Mouse (Mus musculus) forebrain, embryonic 14.5 days (tissue): ENCODE results near the gene Grk3. TPM values are rescaled to one million over a fixed set of nuclear protein-coding genes. Genes with fewer than 3 reads are reported as not detected.

Experiments
- ATAC-seq: fragments of 200-750 bp; cut with Nextera tagmentation; 2 replicates; pipeline ENCODE4 v1.8.0; 2017; ENCODE audit warnings: mild to moderate bottlenecking, moderate library complexity
- DNase-seq: peaks from one replicate; pipeline ENCODE4 v3.0.0-alpha.2; 2015; ENCODE audit warnings: low spot score
- H3K27ac ChIP-seq: fragments of 300-500 bp; sonication (generic); 2 replicates; pipeline ENCODE4 v1.5.1; 2014; ENCODE audit warnings: low read depth, mild to moderate bottlenecking, control low read depth, low read length, moderate library complexity
- H3K27me3 ChIP-seq: fragments of 300-500 bp; sonication (generic); replicated peaks from 2 replicates; pipeline ENCODE4 v1.6.1; 2014; ENCODE audit warnings: low read length, control low read depth, mixed read lengths; ENCODE audit not compliant: control insufficient read depth, insufficient read depth
- H3K36me3 ChIP-seq: fragments of 300-500 bp; sonication (generic); 2 replicates; pipeline ENCODE4 v1.6.1; 2014; ENCODE audit warnings: low read length, control low read depth; ENCODE audit not compliant: control insufficient read depth, insufficient read depth
- H3K4me1 ChIP-seq: fragments of 300-500 bp; sonication (generic); 2 replicates; pipeline ENCODE4 v1.6.1; 2014; ENCODE audit warnings: antibody characterized with exemption, low read length, control low read depth; ENCODE audit not compliant: control insufficient read depth, insufficient read depth
- H3K4me2 ChIP-seq: fragments of 300-500 bp; sonication (generic); 2 replicates; pipeline ENCODE4 v1.6.1; 2014; ENCODE audit warnings: mild to moderate bottlenecking, control low read depth, low read length
- H3K4me3 ChIP-seq: fragments of 300-500 bp; sonication (generic); 2 replicates; pipeline ENCODE4 v1.5.1; 2014; ENCODE audit warnings: low read depth, low read length, control low read depth
- H3K9ac ChIP-seq: fragments of 300-500 bp; sonication (generic); 2 replicates; pipeline ENCODE4 v1.6.1; 2014; ENCODE audit warnings: mild to moderate bottlenecking, low read length, control low read depth, moderate library complexity
- H3K9me3 ChIP-seq: fragments of 300-500 bp; sonication (generic); replicated peaks from 2 replicates; pipeline ENCODE4 v1.6.1; 2016; ENCODE audit warnings: low read length, control low read depth, mixed read lengths; ENCODE audit not compliant: control insufficient read depth
- WGBS: fragments of 180-500 bp; shearing (Covaris S2); extraction: QIAGEN DNeasy Blood & Tissue Kit; methylation state at CpG from one replicate; pipeline ENCODE4 v1.1.7; 2014; 5-methylcytosine and 5-hydroxymethylcytosine counted together
- polyA plus RNA-seq: library from polyadenylated mRNA; unstranded; fragments of >200 nt; fragmentation: Nextera tagmentation; extraction: Ambion mirVana; gene quantifications from 2 replicates; pipeline ENCODE4 v1.2.1, GENCODE M21; 2014

The Grk3 gene
- polyA plus RNA-seq, 1 experiment from 2014 or later: 4.4 TPM

GRCm38 (mm10) chr5:112962166-112962565 is 53.4 kb downstream of the Grk3 start:
- DNase-seq (no peak), ATAC-seq (no peak)
- H3K27me3 ChIP-seq: no peaks in the 10 kb centered on the region
- H3K9me3 ChIP-seq: no peaks in the 10 kb centered on the region
- H3K9ac ChIP-seq: no peak overlapping the region
- WGBS: 83% methylated on average over 6 of the region's 6 CpGs
- no peak overlapping the region for H3K4me3 ChIP-seq
- H3K4me2 ChIP-seq: no peak overlapping the region
- no peaks in the 10 kb centered on the region for H3K36me3 ChIP-seq
- H3K27ac ChIP-seq: no peak overlapping the region
- H3K4me1 ChIP-seq: peaks cover 5% of the 10 kb centered on the region; the same call in 1 of the 2 replicates

- WGBS: 46% methylated on average over 3 of the region's 3 CpGs
These were observed 54.7 kb downstream of the Grk3 start for GRCm38 (mm10) chr5:112960911-112961310.

GRCm38 (mm10) chr5:112958293-112958692 is 57.3 kb downstream of the Grk3 start:
- Histone ChIP-seq H3K4me2 (no peak overlapping the region), H3K36me3 (0 out of 2 replicates have a peak, but pooled peaks cover 2% of the 10 kb centered on the region), H3K27ac (no peak overlapping the region), H3K9me3 (no peaks in the 10 kb centered on the region), H3K4me1 (no peaks in the 10 kb centered on the region), H3K27me3 (no peaks in the 10 kb centered on the region), H3K4me3 (no peak overlapping the region), H3K9ac (no peak overlapping the region)
- 80% methylated on average over 5 of the region's 5 CpGs for WGBS
- ATAC-seq: no peak
- DNase-seq: no peak

More at GRCm38 (mm10) chr5:112960911-112961310, 54.7 kb downstream of the Grk3 start:
- no peak for DNase-seq
- Histone ChIP-seq H3K27ac (no peak overlapping the region), H3K4me2 (no peak overlapping the region), H3K36me3 (no peaks in the 10 kb centered on the region), H3K4me1 (peaks cover 5% of the 10 kb centered on the region; the same call in 1 of the 2 replicates), H3K9me3 (no peaks in the 10 kb centered on the region), H3K9ac (no peak overlapping the region), H3K4me3 (no peak overlapping the region), H3K27me3 (no peaks in the 10 kb centered on the region)
- ATAC-seq: no peak

- ATAC-seq: no peak
- Histone ChIP-seq H3K27ac (no peak overlapping the region), H3K9ac (no peak overlapping the region), H3K27me3 (no peaks in the 10 kb centered on the region), H3K36me3 (0 out of 2 replicates have a peak, but pooled peaks cover 2% of the 10 kb centered on the region), H3K4me1 (no peaks in the 10 kb centered on the region), H3K9me3 (no peaks in the 10 kb centered on the region), H3K4me3 (no peak overlapping the region), H3K4me2 (no peak overlapping the region)
- 83% methylated on average over 12 of the region's 12 CpGs for whole genome bisulfite sequencing
- DNase-seq: no peak
These were observed 58.8 kb downstream of the Grk3 start for GRCm38 (mm10) chr5:112956841-112957240.

GRCm38 (mm10) chr5:112956368-112956767 is 59.2 kb downstream of the Grk3 start:
- Histone ChIP-seq H3K4me3 (no peak overlapping the region), H3K4me2 (no peak overlapping the region), H3K27ac (no peak overlapping the region), H3K27me3 (no peaks in the 10 kb centered on the region), H3K9me3 (no peaks in the 10 kb centered on the region), H3K36me3 (0 out of 2 replicates have a peak, but pooled peaks cover 2% of the 10 kb centered on the region), H3K9ac (no peak overlapping the region), H3K4me1 (no peaks in the 10 kb centered on the region)
- 93% methylated on average over 8 of the region's 8 CpGs for WGBS
- DNase-seq (no peak), ATAC-seq (no peak)

GRCm38 (mm10) chr5:112950847-112951246 is 64.7 kb downstream of the Grk3 start:
- 0 out of 2 replicates have a peak, but pooled peaks cover 2% of the 10 kb centered on the region for H3K36me3 ChIP-seq
- no peaks in the 10 kb centered on the region for H3K9me3 ChIP-seq
- ATAC-seq: no peak
- H3K4me2 ChIP-seq: no peak overlapping the region
- no peaks in the 10 kb centered on the region for H3K27me3 ChIP-seq
- no peak overlapping the region for H3K4me3 ChIP-seq
- no peak overlapping the region for H3K27ac ChIP-seq
- WGBS: 79% methylated on average over 3 of the region's 3 CpGs
- DNase-seq: no peak
- no peak overlapping the region for H3K9ac ChIP-seq
- no peaks in the 10 kb centered on the region for H3K4me1 ChIP-seq

- Histone ChIP-seq H3K4me2 (no peak overlapping the region), H3K9me3 (no peaks in the 10 kb centered on the region), H3K9ac (no peak overlapping the region), H3K36me3 (no peaks in the 10 kb centered on the region), H3K27me3 (no peaks in the 10 kb centered on the region), H3K4me3 (no peak overlapping the region), H3K4me1 (peaks cover 8% of the 10 kb centered on the region; the same call in 1 of the 2 replicates), H3K27ac (no peak overlapping the region)
- 87% methylated on average over 7 of the region's 7 CpGs for WGBS
- DNase-seq: no peak
- no peak for ATAC-seq
These were observed 69.7 kb downstream of the Grk3 start for GRCm38 (mm10) chr5:112945925-112946324.

GRCm38 (mm10) chr5:112942244-112942643 is 73.3 kb downstream of the Grk3 start:
- no peak overlapping the region for H3K4me2 ChIP-seq
- ATAC-seq (peak; percentile 84), DNase-seq (peak; percentile 72)
- 11% methylated on average over 7 of the region's 7 CpGs for WGBS
- no peaks in the 10 kb centered on the region for H3K9me3 ChIP-seq
- H3K36me3 ChIP-seq: no peaks in the 10 kb centered on the region
- H3K4me3 ChIP-seq: no peak overlapping the region
- 0 out of 2 replicates have a peak overlapping the region, but pooled peaks have one; percentile 3 for H3K27ac ChIP-seq
- H3K9ac ChIP-seq: no peak overlapping the region
- H3K27me3 ChIP-seq: no peaks in the 10 kb centered on the region
- H3K4me1 ChIP-seq: peaks cover 8% of the 10 kb centered on the region; the same call in 1 of the 2 replicates

GRCm38 (mm10) chr5:112941001-112941400 is 74.6 kb downstream of the Grk3 start:
- Histone ChIP-seq H3K9ac (no peak overlapping the region), H3K4me3 (no peak overlapping the region), H3K36me3 (no peaks in the 10 kb centered on the region), H3K4me2 (no peak overlapping the region), H3K27ac (no peak overlapping the region), H3K9me3 (no peaks in the 10 kb centered on the region), H3K4me1 (peaks cover 8% of the 10 kb centered on the region; the same call in 1 of the 2 replicates), H3K27me3 (no peaks in the 10 kb centered on the region)
- DNase-seq (no peak), ATAC-seq (no peak)
- 95% methylated on average over 12 of the region's 12 CpGs for WGBS
